Mouse (Mus musculus): ENCODE measurements around the gene Serpina3b.

The Serpina3b gene

GRCm38 (mm10) chr12:104142427-104142826 lies 14.6 kb downstream of the Serpina3b start:
- TF ChIP-seq GATA4 (IDR thresholded peaks at IDR 0.05; ENCODE audit: insufficient replicate concordance, low read length) = no peak

- no peak for TF ChIP-seq GATA4 (IDR thresholded peaks at IDR 0.05; ENCODE audit: insufficient replicate concordance, low read length)
Observed at GRCm38 (mm10) chr12:104143286-104143685, 15.5 kb downstream of the Serpina3b start.

- no peak for TF ChIP-seq GATA4 (IDR thresholded peaks at IDR 0.05; ENCODE audit: insufficient replicate concordance, low read length)
Observed at GRCm38 (mm10) chr12:104145571-104145970, 17.8 kb downstream of the Serpina3b start.

- TF ChIP-seq GATA4 (IDR thresholded peaks at IDR 0.05; ENCODE audit: insufficient replicate concordance, low read length) = no peak
Observed at GRCm38 (mm10) chr12:104151989-104152388, 24.2 kb downstream of the Serpina3b start.

GRCm38 (mm10) chr12:104153041-104153645 lies 25.3 kb downstream of the Serpina3b start:
- TF ChIP-seq GATA4 (IDR thresholded peaks at IDR 0.05; ENCODE audit: insufficient replicate concordance, low read length) = no peak

- TF ChIP-seq GATA4 (IDR thresholded peaks at IDR 0.05; ENCODE audit: insufficient replicate concordance, low read length) = no peak
Observed at GRCm38 (mm10) chr12:104153656-104154055, 25.9 kb downstream of the Serpina3b start, which contains the start of gene Serpina3c. Gene Serpina3c, minus strand, starts transcription at chr12:104153870.

- peak; percentile 21; the same call in 1 of the 2 replicates for TF ChIP-seq GATA4 (IDR thresholded peaks at IDR 0.05; ENCODE audit: insufficient replicate concordance, low read length)
Observed at GRCm38 (mm10) chr12:104174747-104175146, 47.0 kb downstream of the Serpina3b start.

- TF ChIP-seq GATA4 (IDR thresholded peaks at IDR 0.05; ENCODE audit: insufficient replicate concordance, low read length) = no peak
Observed at GRCm38 (mm10) chr12:104175636-104176035, 47.8 kb downstream of the Serpina3b start.

GRCm38 (mm10) chr12:104178577-104178976 lies 50.8 kb downstream of the Serpina3b start:
- no peak; the same call in 1 of the 2 replicates for TF ChIP-seq GATA4 (IDR thresholded peaks at IDR 0.05; ENCODE audit: insufficient replicate concordance, low read length)

GRCm38 (mm10) chr12:104178987-104179386 lies 51.2 kb downstream of the Serpina3b start:
- no peak for TF ChIP-seq GATA4 (IDR thresholded peaks at IDR 0.05; ENCODE audit: insufficient replicate concordance, low read length)

- TF ChIP-seq GATA4 (IDR thresholded peaks at IDR 0.05; ENCODE audit: insufficient replicate concordance, low read length) = no peak
Observed at GRCm38 (mm10) chr12:104185046-104185445, 57.2 kb downstream of the Serpina3b start.

GRCm38 (mm10) chr12:104186041-104186581 lies 58.3 kb downstream of the Serpina3b start:
- TF ChIP-seq GATA4 (IDR thresholded peaks at IDR 0.05; ENCODE audit: insufficient replicate concordance, low read length) = no peak

All from liver, adult (tissue).